Mouse (Mus musculus): ENCODE data around the gene Rpgr.

GRCm38 (mm10) chrX:10095797-10096196 lies 120.9 kb downstream of the Rpgr start:
- no peak for TF ChIP-seq CTCF (IDR thresholded peaks at IDR 0.05; ENCODE audit: extremely low read depth, insufficient read depth, insufficient read length, insufficient replicate concordance)
- TF ChIP-seq POLR2A (IDR thresholded peaks at IDR 0.05; ENCODE audit: low read depth, low read length) = no peak
